Mouse (Mus musculus): ENCODE measurements around the gene Atp2a3.

The Atp2a3 gene

GRCm38 (mm10) chr11:72954216-72954615 lies 6.8 kb upstream of the Atp2a3 start:
- no peak for DNase-seq (ENCODE audit: low spot score)

GRCm38 (mm10) chr11:72955339-72955974 lies 5.5 kb upstream of the Atp2a3 start:
- no peak for DNase-seq (ENCODE audit: low spot score)

GRCm38 (mm10) chr11:72957318-72957717 lies 3.7 kb upstream of the Atp2a3 start:
- no peak for DNase-seq (ENCODE audit: low spot score)

GRCm38 (mm10) chr11:72959924-72960679 lies 867 bp upstream of the Atp2a3 start:
- DNase-seq (ENCODE audit: low spot score): no peak

- no peak for DNase-seq (ENCODE audit: low spot score)
Measured at GRCm38 (mm10) chr11:72960723-72961071, 272 bp upstream of the Atp2a3 start.

GRCm38 (mm10) chr11:72962378-72962777 lies 1.4 kb downstream of the Atp2a3 start:
- DNase-seq (ENCODE audit: low spot score): no peak

GRCm38 (mm10) chr11:72963058-72963788 lies 2.3 kb downstream of the Atp2a3 start:
- no peak for DNase-seq (ENCODE audit: low spot score)

- no peak for DNase-seq (ENCODE audit: low spot score)
Measured at GRCm38 (mm10) chr11:72963789-72964294, 2.9 kb downstream of the Atp2a3 start.

- no peak for DNase-seq (ENCODE audit: low spot score)
Measured at GRCm38 (mm10) chr11:72974995-72975503, 14.1 kb downstream of the Atp2a3 start.

GRCm38 (mm10) chr11:72982516-72982915 lies 21.5 kb downstream of the Atp2a3 start:
- no peak for DNase-seq (ENCODE audit: low spot score)

GRCm38 (mm10) chr11:72983283-72983682 lies 22.3 kb downstream of the Atp2a3 start:
- DNase-seq (ENCODE audit: low spot score): no peak

GRCm38 (mm10) chr11:72986745-72987144 lies 25.8 kb downstream of the Atp2a3 start:
- DNase-seq (ENCODE audit: low spot score): no peak

GRCm38 (mm10) chr11:72987234-72987633 lies 26.3 kb downstream of the Atp2a3 start:
- no peak for DNase-seq (ENCODE audit: low spot score)

- DNase-seq (ENCODE audit: low spot score): no peak
Measured at GRCm38 (mm10) chr11:72987807-72988206, 26.8 kb downstream of the Atp2a3 start.

GRCm38 (mm10) chr11:72989044-72989443 lies 28.1 kb downstream of the Atp2a3 start:
- no peak for DNase-seq (ENCODE audit: low spot score)

- no peak for DNase-seq (ENCODE audit: low spot score)
Measured at GRCm38 (mm10) chr11:72990688-72991087, 29.7 kb downstream of the Atp2a3 start.

GRCm38 (mm10) chr11:72991961-72992360 lies 31.0 kb downstream of the Atp2a3 start:
- DNase-seq (ENCODE audit: low spot score): no peak

GRCm38 (mm10) chr11:72996346-72996745 lies 35.4 kb downstream of the Atp2a3 start:
- DNase-seq (ENCODE audit: low spot score): no peak

GRCm38 (mm10) chr11:72996781-72997180 lies 35.8 kb downstream of the Atp2a3 start:
- DNase-seq (ENCODE audit: low spot score): no peak

GRCm38 (mm10) chr11:72997529-72998326 lies 36.8 kb downstream of the Atp2a3 start:
- DNase-seq (ENCODE audit: low spot score): peak; percentile 13

- peak; percentile 9 for DNase-seq (ENCODE audit: low spot score)
Measured at GRCm38 (mm10) chr11:72998771-72999170, 37.8 kb downstream of the Atp2a3 start, which contains the start of gene P2rx1. Gene P2rx1 (plus strand): TSS chr11:72999103.

- DNase-seq (ENCODE audit: low spot score): peak; percentile 87
Measured at GRCm38 (mm10) chr11:73001029-73001428, 40.1 kb downstream of the Atp2a3 start.

All from embryo, embryonic 10 days (tissue).